Mouse (Mus musculus) adrenal gland, postnatal 4 days (tissue): ENCODE measurements around the gene Setd5. TPM values are rescaled to one million over a fixed set of nuclear protein-coding genes. Genes with fewer than 3 reads are reported as not detected.
A peak's percentile ranks its signal among the peaks of the same experiment; 100 is the strongest.

Source experiments
- DNase-seq, 2 experiments: peaks; one replicate each; pipeline ENCODE4 v3.0.0; 2021 to 2022; ENCODE audit warnings: low spot score in 2 of 2, mixed read lengths in 2 of 2
- long read RNA-seq, 2 experiments: library from polyadenylated mRNA; stranded (forward); transcript quantifications; one replicate each; pipeline ENCODE4 v2.0.0; 2021
- total RNA-seq, 2 experiments: library from RNA; stranded (reverse); gene quantifications; 2 replicates each; pipeline ENCODE4 v1.2.3; 2021

Gene Setd5
- total RNA-seq = 100 to 1,000 TPM; 148 to 151 TPM
- long read RNA-seq, experiment 1, partial matches to known transcripts = 1 of 8 reads
- long read RNA-seq, experiment 1, other reads (novel, unspliced or antisense) = 4 of 8 reads
- long read RNA-seq, experiment 2, partial matches to known transcripts = 8 of 18 reads
- long read RNA-seq, experiment 2, other reads (novel, unspliced or antisense) = 9 of 18 reads

DNA sequence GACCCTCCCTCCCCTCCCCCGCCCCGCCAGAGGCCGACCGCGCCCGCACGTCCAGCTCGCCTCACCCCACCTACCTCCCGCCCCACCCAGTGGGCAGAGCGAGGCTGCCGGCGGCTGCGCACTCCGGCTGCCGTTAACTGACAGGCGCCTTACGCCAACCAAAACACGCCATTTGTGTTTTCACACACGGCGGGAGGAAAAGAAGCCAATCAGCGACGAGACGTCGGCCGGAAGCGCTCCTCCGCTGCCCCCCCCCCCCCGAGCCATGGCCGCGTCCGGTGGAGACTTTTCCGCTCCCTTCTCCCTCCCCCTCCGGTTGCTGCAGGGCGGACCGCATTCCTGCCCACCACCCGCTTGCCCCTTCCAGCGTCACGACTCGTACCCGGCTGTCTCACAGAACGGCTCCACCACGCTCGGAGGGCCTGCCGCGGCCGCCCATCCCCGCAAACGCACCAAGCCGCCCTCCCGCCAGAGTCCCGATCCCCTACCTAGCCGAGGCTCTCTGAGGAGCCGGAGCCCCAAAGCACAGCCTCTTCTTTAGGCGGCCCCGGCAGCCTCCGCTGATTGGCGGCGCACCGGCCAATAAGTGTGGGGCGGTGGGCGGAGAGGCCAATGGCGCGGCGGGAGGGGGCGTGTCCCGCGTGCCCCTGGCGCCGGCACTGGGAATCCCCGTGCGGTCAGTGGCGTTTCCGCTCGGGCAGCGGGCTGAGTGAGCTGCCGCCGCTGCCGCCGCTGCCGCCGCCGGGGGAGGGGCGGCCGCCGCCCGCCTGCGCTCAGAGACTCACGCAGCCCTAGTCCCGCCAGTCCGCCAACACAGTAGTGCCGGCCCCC lies at the start of gene Setd5:
Gene Setd5 (plus strand): TSS at position 680 of the 831 bp plus-strand sequence.
- DNase-seq = peak; percentile 98

DNA sequence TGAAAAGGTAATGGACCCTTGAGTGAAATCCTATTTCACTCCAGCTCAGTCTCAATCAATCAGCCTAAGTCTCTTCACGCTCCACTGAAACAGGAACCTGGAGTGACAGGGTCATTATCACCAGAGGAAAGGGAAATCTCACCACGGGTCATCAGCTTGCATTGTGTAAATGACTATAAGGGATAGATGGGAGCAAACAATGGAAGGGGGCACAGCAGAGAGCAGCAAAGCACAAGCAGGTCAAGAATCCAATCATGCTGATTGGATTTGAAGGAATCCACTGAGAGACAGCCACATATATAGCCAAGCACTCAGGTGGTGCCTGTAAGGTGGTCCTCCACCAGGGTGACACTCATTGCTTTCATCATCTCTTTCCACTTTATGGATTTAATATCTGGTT lies 49.7 kb upstream of the Setd5 start:
- DNase-seq = no peak

DNA sequence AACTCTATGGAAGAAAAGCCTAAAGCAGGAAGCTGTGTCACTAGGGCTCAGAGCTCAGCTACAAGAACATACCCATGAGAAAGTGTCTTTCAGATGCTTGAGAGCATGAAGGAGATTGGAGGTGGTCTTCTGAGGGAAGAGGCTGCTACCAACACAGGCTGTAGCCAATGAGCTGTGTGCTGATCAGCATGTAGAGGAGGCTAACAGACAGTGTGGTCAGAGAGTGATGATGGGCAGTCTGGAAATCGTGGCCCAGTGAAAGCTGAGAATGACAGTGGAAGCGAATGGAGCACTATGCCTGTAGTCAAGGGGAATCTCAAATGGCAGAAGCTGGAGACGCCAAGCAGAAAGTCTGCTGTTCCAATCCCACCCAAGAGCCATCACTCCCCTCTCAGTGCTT lies 48.2 kb upstream of the Setd5 start:
- DNase-seq = no peak

DNA sequence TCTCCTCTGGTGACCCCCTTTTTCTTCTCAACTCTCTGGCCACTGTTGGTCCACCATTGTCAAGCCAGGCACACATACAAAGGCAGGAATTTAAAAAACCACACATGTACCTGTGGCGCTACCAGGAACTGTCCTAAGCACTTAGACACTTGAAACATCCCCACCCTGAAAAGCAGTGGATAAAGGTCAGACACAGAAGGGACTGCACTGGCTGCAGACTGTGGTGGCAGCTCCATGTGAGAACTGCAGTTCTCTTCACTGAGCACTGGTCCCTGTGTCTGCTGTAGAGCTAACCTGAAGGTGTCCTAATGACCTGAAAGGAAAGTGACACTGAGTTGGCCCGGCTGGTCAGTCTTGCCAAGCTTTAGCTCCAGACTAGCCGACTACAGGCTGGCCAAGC lies 46.6 kb upstream of the Setd5 start:
- no peak for DNase-seq

DNA sequence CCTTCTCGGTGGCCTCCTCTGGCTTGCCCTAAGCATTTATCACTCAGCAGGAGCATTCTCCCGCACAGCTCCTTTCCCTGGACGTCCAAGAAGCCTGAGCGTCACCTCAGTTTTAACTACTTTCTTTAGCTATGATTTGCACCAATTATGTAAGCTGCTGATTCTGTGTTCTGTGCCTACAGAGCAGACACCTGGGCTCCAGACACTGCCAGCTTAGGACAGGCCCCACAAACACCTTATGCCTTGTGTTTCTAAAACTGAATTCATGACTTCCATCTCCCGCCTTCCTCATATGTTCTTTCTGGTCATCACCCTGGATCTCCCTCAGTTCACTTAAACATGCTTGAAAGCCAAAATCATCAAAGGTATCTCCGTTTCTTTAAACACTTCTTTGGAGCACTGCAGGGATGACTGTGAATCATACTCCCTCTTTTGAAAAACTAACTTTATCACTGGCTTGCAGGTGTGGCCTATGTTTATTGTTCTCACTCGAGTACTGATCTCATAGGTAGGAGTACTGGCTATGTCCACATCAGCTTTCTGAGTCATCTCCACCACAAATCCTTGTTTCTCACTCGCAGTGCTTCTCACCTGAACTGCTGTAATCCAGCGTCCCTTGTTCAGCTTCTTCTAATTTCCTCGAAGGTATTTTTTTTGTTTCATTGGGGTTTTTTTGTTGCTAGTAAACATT lies 46.0 kb upstream of the Setd5 start:
- no peak for DNase-seq

DNA sequence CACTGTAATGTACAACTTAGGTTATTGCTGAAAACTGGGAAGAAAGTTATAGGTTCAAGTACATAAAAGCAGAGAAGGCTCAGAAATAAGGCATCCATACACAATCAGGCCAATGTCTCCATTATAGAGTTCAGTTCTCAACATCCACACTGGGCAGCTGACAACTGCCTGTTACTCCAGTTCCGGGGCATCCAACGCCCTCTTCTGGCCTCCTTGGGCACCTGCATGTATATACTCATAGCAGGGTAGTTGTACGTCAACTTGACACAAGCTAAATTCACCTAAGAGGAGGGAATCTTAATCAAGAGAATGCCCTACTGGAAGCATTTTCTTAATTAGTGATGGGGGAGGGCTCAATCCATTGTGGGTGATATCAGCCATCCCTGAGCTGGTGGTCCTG lies 45.0 kb upstream of the Setd5 start:
- no peak for DNase-seq

DNA sequence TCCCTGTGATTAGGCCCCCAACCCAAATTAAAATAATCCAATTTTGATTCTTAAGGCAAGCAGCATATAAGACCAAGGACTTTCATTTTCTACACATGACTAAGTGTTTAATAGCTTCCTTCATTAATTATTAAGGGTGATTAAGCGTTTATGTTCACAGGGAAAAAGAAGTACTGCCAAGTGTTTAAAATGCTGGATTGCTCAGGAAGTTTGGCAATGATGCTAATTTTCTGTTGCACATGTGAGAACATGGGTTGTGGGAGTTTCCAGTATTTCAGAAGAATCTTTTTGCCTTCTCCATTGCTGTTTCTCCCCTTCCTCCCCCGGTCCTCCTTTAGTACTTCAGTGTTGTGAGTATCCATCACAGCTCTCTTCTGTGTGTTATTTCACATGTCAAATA lies 44.0 kb upstream of the Setd5 start:
- DNase-seq = no peak

DNA sequence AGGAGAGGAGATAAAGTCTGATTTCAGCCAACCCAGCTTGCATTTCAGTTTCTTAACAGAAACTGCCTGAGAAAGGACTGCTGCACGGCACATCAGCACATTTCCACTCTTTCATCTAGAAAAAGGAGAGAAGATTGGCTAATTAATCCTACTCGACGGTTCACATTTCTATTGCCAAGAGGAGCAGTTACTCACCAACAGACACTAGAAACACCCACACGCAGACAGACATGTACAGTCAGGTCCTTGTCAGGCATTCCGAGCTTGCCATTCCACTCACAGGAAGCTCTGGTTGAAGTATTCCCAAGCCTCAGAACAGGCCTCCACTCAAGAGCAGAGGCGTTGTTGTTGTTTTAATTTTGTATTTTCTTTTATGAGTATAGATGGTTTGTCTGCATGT lies 42.7 kb upstream of the Setd5 start:
- DNase-seq = no peak

DNA sequence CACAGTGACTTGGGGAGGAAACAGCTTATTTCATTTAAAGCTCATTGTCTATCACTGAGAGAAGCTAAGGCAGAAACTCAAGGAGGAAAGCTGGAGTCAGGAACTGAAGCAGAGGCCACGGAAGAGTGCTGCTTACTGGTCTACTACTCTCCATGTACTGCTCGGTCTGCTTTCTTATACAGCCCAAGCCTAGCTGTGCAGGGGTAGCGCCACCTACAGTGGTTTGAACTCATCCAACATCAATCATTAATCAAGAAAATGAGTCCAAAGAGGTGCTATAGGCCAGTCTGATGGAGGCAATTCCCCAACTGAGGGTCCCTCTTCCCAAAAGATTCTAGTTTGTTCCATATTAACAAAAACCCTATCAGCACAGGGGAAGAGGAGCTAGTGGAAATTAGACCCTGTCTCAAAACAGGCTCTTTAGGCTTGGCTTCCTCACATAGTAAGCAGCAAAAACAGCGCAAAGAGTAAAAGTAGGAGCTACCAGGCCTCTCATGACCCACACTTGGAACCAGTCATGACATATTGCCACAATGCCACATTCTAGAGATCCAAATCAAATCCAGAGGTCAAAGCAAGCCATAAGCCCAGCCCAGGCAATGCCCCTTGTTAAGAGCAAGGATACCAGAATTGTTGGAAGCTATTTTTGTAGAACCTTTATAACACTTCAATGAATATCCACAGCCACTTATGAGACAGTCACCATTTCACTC lies 40.5 kb upstream of the Setd5 start:
- DNase-seq = no peak

DNA sequence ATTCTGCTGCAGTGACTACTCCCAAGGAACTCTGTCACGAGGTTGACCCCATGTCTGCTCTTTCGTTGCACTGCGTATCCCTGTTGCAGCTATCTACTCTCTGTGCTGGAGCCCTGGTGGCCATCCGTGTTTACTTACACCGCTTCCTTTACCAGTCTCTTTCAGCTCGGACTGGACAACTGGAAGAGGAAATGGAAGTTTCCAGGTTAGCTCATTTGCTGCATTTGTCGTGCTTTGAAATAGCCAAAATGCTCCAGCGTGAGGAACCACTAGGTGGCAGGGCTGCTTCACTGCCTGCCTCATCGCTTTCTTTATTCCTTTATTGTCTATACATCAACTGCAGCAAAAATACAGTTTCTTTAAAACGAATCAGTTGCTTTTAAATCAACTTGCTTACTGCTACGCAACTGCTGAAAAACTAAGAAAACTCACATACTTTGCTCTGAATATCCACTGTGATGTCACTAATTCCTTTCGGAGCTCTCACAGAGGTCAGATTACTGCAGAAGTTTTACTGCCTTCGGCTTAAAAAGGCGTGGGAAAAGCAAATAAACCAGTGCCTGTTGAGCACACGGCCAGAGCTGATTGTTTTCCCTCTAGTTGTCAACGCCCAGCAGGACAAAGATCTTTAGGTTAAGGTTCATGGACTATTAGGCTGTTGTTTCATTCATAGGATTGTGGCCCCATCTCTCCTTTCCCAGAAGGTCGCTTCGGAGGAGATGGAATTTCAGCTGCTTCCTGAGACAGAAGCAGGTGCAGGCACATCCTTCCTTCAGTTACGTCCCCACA lies 39.0 kb upstream of the Setd5 start:
- DNase-seq = peak in 1 of 2 experiments; percentile 24

DNA sequence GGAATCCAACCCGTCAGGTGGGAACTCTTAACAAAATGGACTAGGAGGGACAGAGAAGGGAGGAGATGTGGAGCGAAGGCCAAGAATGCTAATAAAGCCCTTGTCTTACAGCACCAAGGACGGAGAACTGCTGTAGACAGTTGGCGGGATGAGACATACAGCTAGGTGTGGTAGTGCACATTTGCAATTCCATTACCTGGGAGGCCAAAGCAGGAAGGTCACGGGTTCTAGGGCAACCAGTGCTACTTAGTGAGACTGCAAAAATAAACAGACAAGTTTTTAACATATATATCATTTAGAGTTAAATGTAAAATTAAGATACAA lies 38.5 kb upstream of the Setd5 start:
- no peak for DNase-seq

DNA sequence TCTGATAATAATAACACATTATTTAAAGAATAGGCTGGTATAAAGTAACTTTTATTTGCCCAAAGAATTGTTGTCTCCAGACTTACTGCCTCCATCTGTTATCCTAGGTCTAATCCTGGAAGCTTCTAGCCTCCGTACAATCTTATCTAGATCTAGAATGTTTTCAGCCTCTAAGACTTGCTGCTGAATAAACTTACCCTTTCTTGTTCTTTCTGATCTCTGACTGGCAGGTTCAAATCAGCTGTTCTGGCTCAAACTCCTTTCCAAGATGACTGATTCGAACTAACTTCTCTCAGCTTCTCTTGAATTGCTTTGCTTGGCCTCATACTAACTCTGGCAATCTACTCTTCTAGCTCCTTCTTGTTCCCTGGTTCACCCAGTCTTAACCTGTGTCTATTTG lies 36.8 kb upstream of the Setd5 start:
- DNase-seq = no peak

DNA sequence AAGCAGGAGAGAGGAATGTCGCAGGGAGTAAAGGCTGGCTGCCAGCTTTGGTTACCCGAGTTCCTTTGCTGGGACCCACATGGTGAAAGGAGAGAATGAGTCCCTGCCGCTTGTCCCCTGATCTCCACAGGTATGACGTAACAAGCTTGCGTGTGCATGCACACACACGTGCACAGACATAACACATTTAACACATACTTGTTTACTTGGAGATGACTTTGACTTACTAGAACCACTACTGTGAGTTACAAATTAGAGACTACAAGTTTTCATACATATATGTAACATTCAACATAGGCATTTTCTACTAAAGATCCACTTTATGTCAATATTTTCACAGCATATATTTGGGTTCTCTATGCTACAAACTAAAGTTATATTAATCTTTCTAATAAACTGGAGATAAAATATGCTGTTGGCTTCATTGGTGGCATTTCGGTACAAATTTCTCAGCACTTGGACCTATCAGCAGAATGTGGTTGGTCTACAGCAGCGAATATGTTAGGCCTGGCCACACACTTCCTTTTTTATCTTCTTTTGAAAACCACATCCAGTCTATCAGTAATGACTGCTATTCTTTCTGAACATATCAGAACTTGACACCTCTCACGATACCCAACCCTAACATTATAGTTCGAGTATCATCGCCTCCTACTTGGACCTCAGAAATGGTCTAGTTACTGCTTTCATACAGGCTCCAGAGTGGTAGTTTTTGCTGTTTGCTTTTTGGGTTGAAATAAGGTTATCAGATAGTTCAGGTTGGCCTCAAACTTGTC lies 35.8 kb upstream of the Setd5 start:
- DNase-seq = no peak

DNA sequence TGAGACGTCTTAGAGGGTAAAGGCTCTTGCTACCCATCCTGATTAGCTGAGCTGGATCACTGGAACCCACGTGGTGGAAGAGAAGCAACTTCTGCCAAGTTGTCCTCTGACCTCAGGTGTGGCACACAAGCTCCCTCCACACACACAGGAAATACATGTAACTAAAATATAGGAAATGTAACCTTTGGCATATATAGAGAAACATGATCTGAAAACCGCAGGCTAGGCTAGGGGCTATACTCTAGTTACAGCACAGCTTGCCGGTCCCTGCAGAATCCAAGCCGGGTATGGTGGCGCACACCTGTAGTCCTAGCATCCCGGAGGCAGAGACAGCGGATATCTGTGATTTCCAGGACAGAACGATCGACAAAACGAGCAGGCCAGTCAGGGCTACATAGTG lies 31.6 kb upstream of the Setd5 start:
- no peak for DNase-seq

DNA sequence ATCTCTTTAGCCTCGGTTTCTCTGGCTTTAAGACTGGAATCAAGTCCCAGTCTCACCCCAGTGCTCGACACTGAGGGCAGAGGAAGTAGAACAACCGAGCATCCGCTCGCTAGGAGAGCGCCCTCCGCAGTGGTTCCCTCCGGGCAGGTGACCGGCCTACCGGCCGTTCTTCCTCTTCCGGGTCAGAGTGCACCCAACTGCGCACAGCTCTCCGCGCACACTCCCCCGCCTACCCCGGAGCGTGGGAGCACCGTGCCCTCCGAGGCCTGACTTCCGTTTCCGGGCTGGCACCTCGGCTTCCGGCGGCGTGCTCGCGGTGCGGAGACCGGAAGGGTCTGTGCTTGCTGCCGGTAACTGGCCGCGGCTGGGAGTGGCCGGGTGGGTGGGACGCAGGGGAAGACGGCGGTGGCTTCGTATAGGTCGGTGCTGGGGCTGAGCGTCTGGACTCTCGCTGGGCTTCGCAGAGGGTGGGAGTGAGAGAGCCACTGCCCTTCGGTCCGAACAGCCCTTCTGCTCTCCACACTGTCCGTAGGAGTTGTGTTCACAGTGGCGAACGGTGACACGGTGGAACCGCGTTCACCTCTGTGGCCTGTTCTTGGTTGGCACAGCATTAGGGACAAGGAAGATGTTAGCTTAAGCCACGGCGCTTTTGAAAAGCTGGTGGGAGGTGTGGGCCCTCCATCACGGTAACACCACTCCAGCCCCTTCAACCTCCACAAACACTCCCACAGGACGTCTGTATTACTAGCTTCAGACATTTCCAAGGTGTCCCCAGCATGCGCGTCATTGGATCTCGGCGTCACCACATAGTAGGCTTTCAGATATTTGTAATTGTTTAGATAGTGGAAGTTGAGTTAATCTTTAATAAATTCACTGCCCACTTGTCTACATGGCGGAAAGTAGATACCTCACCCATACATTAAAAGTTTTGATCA lies 30.9 kb upstream of the Setd5 start, which contains the start of gene Thumpd3:
Gene Thumpd3 (plus strand): TSS at position 185 of the 935 bp plus-strand sequence.
- peak; percentile 95 for DNase-seq

DNA sequence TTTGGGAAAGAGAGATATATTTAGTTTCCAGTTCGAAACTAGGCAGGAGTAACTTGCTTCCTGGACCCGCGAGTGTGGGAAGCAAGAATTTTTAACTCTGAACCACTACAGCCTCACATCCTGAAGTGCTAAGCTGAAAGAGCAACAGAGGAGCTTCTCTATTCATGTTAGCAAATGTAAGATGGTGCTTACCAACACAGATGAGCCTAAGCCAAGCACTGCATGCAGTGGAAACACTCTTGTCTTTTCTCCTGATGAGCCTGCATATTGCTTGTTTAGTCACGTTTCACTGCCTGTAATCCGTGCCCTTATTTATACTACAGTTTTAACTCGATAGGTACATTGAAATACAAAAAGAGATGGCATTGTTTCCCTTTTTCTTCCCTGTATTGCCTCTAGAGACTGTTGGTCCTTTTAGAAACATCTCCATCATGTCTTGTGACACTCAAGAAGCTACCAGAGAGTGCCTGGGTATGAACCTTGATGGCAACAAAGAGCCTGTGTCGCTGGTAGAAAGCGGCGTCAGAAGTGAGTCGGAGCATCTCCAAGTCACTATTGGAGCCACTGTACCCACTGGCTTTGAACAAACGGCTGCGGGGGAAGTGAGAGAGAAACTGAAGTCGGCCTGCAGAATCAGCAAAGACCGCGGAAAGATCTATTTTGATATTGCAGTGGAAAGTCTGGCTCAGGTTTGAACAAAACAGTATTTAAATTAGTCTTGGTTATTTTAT lies 30.0 kb upstream of the Setd5 start:
- no peak for DNase-seq

DNA sequence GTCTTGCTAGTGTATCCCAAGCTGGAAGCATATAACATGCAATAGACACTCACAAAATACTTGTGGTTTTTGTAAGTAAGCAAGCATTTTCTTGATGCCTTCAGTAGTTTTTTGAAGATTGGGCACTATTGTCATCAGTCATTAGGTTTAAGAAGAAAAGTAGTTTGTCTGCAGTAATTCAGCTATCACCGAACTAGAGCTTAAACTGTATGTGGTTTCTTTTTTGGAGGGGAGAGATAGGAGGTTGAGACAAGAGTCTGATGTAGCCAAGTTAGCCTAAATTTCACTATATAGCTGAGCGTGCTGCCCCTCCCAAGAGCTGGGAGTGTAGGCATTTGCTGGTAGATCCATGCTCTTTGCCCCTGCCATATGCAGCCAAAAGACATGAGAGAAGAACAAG lies 28.8 kb upstream of the Setd5 start:
- DNase-seq = no peak

DNA sequence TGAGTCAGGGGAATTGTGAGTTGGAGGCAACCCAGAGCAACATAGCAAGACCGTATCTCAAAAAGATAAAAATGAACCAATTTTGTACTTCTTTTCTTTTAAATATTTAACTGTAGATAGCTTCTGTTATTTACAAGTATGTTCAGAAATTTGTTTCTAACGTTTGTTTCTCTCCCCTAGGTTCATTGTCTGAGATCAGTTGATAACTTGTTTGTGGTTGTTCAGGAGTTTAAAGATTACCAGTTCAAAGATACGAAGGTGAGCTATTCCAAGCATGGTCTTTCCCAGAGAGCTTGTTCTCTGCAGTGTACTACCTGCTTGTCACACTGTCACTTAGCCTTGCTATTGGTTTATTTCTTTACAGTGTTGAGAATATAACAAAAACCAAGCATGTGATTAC lies 28.0 kb upstream of the Setd5 start:
- DNase-seq = no peak
